Mouse (Mus musculus) heart, postnatal 0 days (tissue): ENCODE data around the gene Midn.

ENCODE experiments used
- CTCF ChIP-seq: IDR thresholded peaks from 2 replicates; pipeline ENCODE4 v1.5.1; 2016; ENCODE audit warnings: antibody characterized with exemption, control low read depth, low read depth
- EP300 ChIP-seq: IDR thresholded peaks from 2 replicates; pipeline ENCODE4 v1.6.1; 2016; ENCODE audit warnings: antibody characterized with exemption, low read depth

- TF ChIP-seq CTCF: peak; percentile 51
- TF ChIP-seq EP300: peak; percentile 81
Measured at GRCm38 (mm10) chr10:80147719-80148601, at the start of gene Midn.
